Mouse (Mus musculus) kidney, adult 9 months (tissue): ENCODE data around the gene Hspbap1.

Source experiments
- DNase-seq: peaks from one replicate; pipeline ENCODE4 v3.0.0; 2022

Hspbap1 gene

DNA sequence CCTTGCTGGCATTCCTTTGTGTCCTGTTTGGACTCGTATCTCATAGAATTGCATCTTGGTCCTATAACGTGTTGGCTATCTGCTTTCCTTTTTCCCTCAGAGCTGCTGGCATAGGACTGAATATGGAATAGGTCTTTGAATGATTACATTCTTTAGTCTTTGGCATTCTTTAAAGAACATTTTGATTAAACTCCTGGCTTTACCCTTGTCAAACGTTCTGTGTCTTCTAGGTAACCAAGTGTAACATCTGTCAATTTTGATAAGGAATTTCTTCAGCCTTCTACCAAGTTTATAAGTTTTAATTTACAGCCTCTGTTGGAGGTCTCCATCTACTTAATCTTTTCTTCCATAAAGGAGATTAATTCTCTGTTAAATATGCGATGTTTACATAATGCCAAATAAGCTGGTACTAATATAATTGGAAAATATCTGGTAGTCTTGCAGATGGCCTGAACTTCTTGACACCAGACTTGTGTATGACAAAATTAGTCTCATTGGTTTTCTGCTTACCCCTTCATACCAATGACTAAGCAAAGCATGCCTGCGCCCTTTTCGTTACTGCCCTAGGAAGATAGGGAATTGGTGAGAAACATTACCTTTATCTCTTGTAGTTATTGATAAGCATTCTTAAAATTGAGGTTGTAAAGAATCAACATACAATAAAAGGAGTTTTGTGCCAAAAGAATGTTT, 36.9 kb downstream of the Hspbap1 start:
- DNase-seq = no peak

- DNase-seq = peak; percentile 80
Observed at GRCm38 (mm10) chr16:35807663-35807992, 37.5 kb downstream of the Hspbap1 start.

GRCm38 (mm10) chr16:35808838-35809237, 38.7 kb downstream of the Hspbap1 start:
- peak; percentile 18 for DNase-seq

DNA sequence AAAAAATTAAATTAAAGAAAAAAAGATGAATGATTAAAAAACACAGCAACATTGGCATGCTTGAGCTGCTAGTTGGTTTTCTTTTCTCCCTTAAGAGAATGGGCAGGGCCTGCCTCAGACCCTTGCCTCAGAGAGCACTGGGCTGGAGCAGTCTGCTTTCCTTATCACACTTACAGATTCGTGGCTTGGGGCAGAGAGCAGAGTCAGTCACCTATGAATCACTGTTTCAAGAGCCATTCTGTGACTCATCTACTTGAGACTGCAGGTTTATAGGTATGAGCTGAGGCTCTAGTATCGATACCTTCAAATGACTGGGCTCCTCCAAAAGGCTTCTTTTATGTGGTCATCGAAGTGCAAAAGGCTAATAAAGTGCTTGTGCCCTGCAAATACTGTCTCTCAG, 42.9 kb downstream of the Hspbap1 start:
- no peak for DNase-seq

GRCm38 (mm10) chr16:35817255-35818089, 47.3 kb downstream of the Hspbap1 start:
- DNase-seq = peak; percentile 88

DNA sequence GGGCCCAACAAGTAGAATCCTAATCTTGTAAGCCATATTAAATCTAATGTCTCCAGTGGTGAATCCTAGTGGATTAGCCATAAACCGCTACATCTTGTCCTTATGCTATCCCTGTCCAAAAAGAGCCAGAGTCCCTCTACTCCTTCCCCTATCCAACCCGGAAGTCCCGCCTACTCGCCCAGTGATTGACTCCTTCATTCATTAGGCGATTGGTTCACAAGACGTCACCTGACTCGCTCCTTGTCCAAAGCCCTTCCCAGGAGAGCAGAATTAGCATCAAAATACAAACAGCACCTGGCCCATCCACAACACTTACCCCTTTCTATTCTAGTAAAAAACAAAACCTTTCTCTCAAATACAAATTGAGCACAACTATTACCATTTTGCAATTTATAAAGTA, 59.8 kb downstream of the Hspbap1 start:
- DNase-seq = no peak

- no peak for DNase-seq
Observed at GRCm38 (mm10) chr16:35832926-35833325, 62.8 kb downstream of the Hspbap1 start.

GRCm38 (mm10) chr16:35834653-35835052, 64.5 kb downstream of the Hspbap1 start:
- DNase-seq = no peak

DNA sequence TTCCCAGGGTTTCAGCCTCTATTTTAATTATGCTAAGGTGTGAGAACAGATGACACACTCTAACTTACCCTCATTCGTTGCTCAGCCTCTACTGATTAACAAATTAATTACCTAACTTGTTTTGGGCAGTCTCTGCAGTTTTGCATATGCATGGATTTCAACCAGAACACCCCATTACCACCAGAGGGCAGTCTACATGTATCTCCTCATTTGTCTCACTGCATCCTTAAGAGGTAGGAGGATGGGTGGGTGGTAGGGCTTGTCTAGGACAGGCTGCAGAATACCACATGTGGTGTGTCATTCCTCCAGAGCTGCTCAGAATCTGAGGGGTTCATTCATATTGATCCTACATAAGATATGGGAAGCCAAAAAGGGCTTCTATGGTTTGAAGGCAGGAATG, 69.5 kb downstream of the Hspbap1 start:
- peak; percentile 78 for DNase-seq

DNA sequence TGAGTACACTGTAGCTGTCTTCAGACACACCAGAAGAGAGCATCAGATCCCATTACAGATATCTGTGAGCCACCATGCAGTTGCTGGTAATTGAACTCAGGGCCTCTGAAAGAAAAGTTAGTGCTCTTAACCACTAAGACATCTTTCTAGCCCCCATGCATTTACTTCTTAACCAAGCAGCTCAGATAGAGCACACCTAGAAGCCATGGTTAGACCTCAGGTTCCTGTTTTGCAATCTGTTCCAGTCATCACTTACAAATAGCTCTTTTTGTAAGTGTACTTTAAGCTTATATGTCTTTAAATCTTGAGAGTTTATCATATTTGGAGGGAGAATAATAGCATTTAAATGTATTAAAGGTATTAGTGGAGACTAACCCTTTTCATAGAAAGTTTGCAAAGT, 77.0 kb downstream of the Hspbap1 start:
- DNase-seq = no peak

GRCm38 (mm10) chr16:35855846-35856245, 85.7 kb downstream of the Hspbap1 start:
- no peak for DNase-seq

GRCm38 (mm10) chr16:35856766-35857165, 86.6 kb downstream of the Hspbap1 start:
- DNase-seq = no peak

GRCm38 (mm10) chr16:35860236-35860635, 90.1 kb downstream of the Hspbap1 start:
- no peak for DNase-seq

- DNase-seq = no peak
Observed at GRCm38 (mm10) chr16:35862057-35862456, 91.9 kb downstream of the Hspbap1 start.

- DNase-seq = no peak
Observed at GRCm38 (mm10) chr16:35867726-35868125, 97.6 kb downstream of the Hspbap1 start.

DNA sequence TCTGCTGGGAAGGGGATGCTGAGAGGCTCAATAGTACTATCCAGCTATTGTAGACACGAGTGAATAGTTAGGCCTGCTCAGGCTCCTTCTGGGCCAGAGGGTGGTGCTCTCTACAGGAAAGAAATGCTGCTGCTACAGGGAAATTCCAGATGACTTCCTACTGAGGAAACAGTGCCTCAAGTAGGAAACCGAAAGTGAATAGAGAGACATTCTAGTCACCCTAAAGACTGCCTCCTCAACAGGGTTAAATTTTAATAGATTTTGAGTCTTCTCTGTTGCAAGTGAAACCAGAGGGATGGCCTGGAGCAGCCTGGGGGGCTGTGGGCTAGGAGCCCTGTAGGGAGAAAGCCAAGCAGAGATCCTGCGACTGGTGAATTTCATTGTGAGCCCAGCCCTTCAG, 99.0 kb downstream of the Hspbap1 start:
- DNase-seq = peak; percentile 61

GRCm38 (mm10) chr16:35869656-35870055, 99.5 kb downstream of the Hspbap1 start:
- no peak for DNase-seq

GRCm38 (mm10) chr16:35870581-35871047, 100.4 kb downstream of the Hspbap1 start:
- peak; percentile 21 for DNase-seq

GRCm38 (mm10) chr16:35871048-35871851, 101.1 kb downstream of the Hspbap1 start, which contains the start of gene Parp14:
Gene Parp14 (minus strand): TSS chr16:35871544.
- peak; percentile 49 for DNase-seq

DNA sequence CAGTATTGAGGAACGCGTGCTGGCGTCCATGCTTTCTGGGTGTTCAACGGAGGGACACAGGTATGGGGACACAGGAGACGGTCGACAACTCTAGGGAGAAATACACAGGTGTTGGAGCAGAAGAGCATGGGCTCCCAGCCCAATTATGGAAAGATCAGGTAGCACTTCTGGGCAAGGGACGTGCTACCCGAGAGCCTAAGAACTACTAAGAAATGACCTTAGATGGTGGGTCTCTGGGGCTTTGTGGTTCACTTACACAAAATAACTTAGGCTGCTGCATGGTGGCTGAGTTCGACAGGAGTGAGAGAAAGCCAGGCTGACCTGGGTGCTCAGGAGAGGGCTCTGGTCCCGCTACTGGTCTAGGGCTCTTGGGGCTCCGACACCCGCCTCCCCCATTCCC, 101.7 kb downstream of the Hspbap1 start:
- DNase-seq = no peak

DNA sequence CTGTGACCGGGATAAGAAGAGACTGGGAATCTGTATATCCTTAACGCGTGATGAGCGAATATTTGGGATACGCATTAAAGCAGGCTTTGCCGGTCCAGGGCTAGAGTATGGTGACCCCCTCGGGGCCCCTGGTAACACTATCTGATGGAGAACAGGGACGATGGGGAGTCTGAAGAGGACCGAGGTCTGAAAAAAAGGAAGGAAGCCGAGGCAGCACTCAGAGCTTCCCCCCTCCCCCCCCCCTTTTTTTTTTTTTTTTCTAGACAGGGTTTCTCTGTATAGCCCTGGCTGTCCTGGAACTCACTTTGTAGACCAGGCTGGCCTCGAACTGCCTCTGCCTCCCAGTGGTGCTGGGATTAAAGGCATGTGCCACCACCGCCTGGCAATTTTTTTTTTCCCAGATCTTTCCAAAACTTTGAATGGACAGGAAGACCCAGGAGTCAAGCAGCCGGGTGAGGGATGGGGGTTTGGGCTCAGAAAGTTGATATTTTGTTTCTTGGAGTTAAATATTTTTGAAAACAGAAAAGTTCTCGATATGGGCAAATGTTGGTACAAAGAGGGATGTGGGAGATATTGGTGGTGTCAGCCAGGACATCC, 102.3 kb downstream of the Hspbap1 start:
- DNase-seq = no peak

GRCm38 (mm10) chr16:35874416-35874815, 104.2 kb downstream of the Hspbap1 start:
- peak; percentile 83 for DNase-seq
